Mouse (Mus musculus) mouse trophoblast stem cell (cell line): ENCODE data around the gene Ticam1.

Experiments
- in situ Hi-C, 2 experiments: fragments of 300-500 bp; cut with MseI, MboI; formaldehyde crosslinking; loops; 2 replicates in 1 of 2; 3 replicates in 1 of 2; pipeline ENCODE4 v1.15.1; 2025

The Ticam1 gene

GRCm38 (mm10) chr17:56290388-56291170 lies 14.0 kb upstream of the Ticam1 start:
- in situ Hi-C loops = no loop called here

- in situ Hi-C loops = no loop called here
Measured at GRCm38 (mm10) chr17:56289371-56290331, 13.1 kb upstream of the Ticam1 start.

GRCm38 (mm10) chr17:56288866-56289265 lies 12.3 kb upstream of the Ticam1 start:
- in situ Hi-C loops = no loop called here

- in situ Hi-C loops = no loop called here
Measured at GRCm38 (mm10) chr17:56287830-56288229, 11.2 kb upstream of the Ticam1 start.

GRCm38 (mm10) chr17:56285995-56286394 lies 9.4 kb upstream of the Ticam1 start:
- in situ Hi-C loops = no loop called here

- in situ Hi-C loops = no loop called here
Measured at GRCm38 (mm10) chr17:56283316-56283715, 6.7 kb upstream of the Ticam1 start.

GRCm38 (mm10) chr17:56282802-56283201 lies 6.2 kb upstream of the Ticam1 start:
- in situ Hi-C loops = no loop called here

GRCm38 (mm10) chr17:56281193-56281592 lies 4.6 kb upstream of the Ticam1 start:
- in situ Hi-C loops = no loop called here

- in situ Hi-C loops = no loop called here
Measured at GRCm38 (mm10) chr17:56279481-56280155, 3.0 kb upstream of the Ticam1 start.

- in situ Hi-C loops = no loop called here
Measured at GRCm38 (mm10) chr17:56278340-56278739, 1.8 kb upstream of the Ticam1 start.

- in situ Hi-C loops = no loop called here
Measured at GRCm38 (mm10) chr17:56277567-56277893, 944 bp upstream of the Ticam1 start.

GRCm38 (mm10) chr17:56275842-56276480 lies 625 bp downstream of the Ticam1 start:
- in situ Hi-C loops = no loop called here

GRCm38 (mm10) chr17:56273986-56274385 lies 2.6 kb downstream of the Ticam1 start:
- in situ Hi-C loops = no loop called here

GRCm38 (mm10) chr17:56273482-56273881 lies 3.1 kb downstream of the Ticam1 start:
- in situ Hi-C loops = no loop called here

- in situ Hi-C loops = no loop called here
Measured at GRCm38 (mm10) chr17:56272644-56273043, 3.9 kb downstream of the Ticam1 start.

- in situ Hi-C loops = no loop called here
Measured at GRCm38 (mm10) chr17:56271609-56272253, 4.9 kb downstream of the Ticam1 start.

GRCm38 (mm10) chr17:56269741-56270140 lies 6.8 kb downstream of the Ticam1 start:
- in situ Hi-C loops = no loop called here

- in situ Hi-C loops = no loop called here
Measured at GRCm38 (mm10) chr17:56269153-56269630, 7.4 kb downstream of the Ticam1 start.

- in situ Hi-C loops = no loop called here
Measured at GRCm38 (mm10) chr17:56266271-56266670, 10.3 kb downstream of the Ticam1 start.

GRCm38 (mm10) chr17:56265869-56266268 lies 10.7 kb downstream of the Ticam1 start:
- in situ Hi-C loops = no loop called here

- in situ Hi-C loops = no loop called here
Measured at GRCm38 (mm10) chr17:56265011-56265410, 11.6 kb downstream of the Ticam1 start.
